Mouse (Mus musculus): Measurements from ENCODE around the gene Ptgir. TPM values are rescaled to one million over a fixed set of nuclear protein-coding genes. Genes with fewer than 3 reads are reported as not detected.

Ptgir gene
- polyA plus RNA-seq, 1 experiment from 2014 or later, result 2.4 TPM

GRCm38 (mm10) chr7:16876006-16876405 is 30.3 kb upstream of the Ptgir start:
- no peaks in the 10 kb centered on the region for H3K27me3 ChIP-seq
- H3K27ac ChIP-seq, result peak overlapping the region; percentile 73
- no peaks in the 10 kb centered on the region for H3K9me3 ChIP-seq
- peaks cover 4% of the 10 kb centered on the region; the same call in 1 of the 2 replicates for H3K36me3 ChIP-seq
- peaks cover 42% of the 10 kb centered on the region for H3K4me1 ChIP-seq
- 8% methylated on average over 11 of the region's 11 CpGs for WGBS
- no peak for ATAC-seq (ENCODE audit: borderline replicate concordance, extremely low read depth, low FRiP score, low TSS enrichment)
- H3K4me2 ChIP-seq, result peak overlapping the region; percentile 92
- peak overlapping the region; percentile 74 for H3K9ac ChIP-seq
- peak overlapping the region; percentile 77 for H3K4me3 ChIP-seq

GRCm38 (mm10) chr7:16876608-16877007 is 29.7 kb upstream of the Ptgir start:
- H3K27ac ChIP-seq, result peak overlapping the region; percentile 73
- H3K9ac ChIP-seq, result peak overlapping the region; percentile 74
- 0 out of 2 replicates have a peak, but pooled peaks cover 3% of the 10 kb centered on the region for H3K36me3 ChIP-seq
- 6% methylated on average over 13 of the region's 13 CpGs for WGBS
- no peak for ATAC-seq (ENCODE audit: borderline replicate concordance, extremely low read depth, low FRiP score, low TSS enrichment)
- no peaks in the 10 kb centered on the region for H3K9me3 ChIP-seq
- H3K27me3 ChIP-seq, result no peaks in the 10 kb centered on the region
- H3K4me2 ChIP-seq, result peak overlapping the region; percentile 92
- H3K4me1 ChIP-seq, result peaks cover 43% of the 10 kb centered on the region
- H3K4me3 ChIP-seq, result peak overlapping the region; percentile 77

GRCm38 (mm10) chr7:16877717-16878116 is 28.6 kb upstream of the Ptgir start:
- ATAC-seq (ENCODE audit: borderline replicate concordance, extremely low read depth, low FRiP score, low TSS enrichment), result no peak
- H3K27me3 ChIP-seq, result no peaks in the 10 kb centered on the region
- H3K9ac ChIP-seq, result no peak overlapping the region
- peaks cover 44% of the 10 kb centered on the region for H3K4me1 ChIP-seq
- H3K4me3 ChIP-seq, result no peak overlapping the region
- 69% methylated on average over 3 of the region's 3 CpGs for WGBS
- H3K36me3 ChIP-seq, result peaks cover 3% of the 10 kb centered on the region; the same call in 1 of the 2 replicates
- H3K27ac ChIP-seq, result 0 out of 2 replicates have a peak overlapping the region, but pooled peaks have one; percentile 73
- no peaks in the 10 kb centered on the region for H3K9me3 ChIP-seq
- no peak overlapping the region for H3K4me2 ChIP-seq

- Histone ChIP-seq H3K4me3 (no peak overlapping the region), H3K4me1 (peaks cover 41% of the 10 kb centered on the region), H3K27ac (peak overlapping the region; percentile 74), H3K27me3 (peaks cover 9% of the 10 kb centered on the region), H3K9me3 (no peaks in the 10 kb centered on the region), H3K4me2 (peak overlapping the region; percentile 12; the same call in 1 of the 2 replicates), H3K36me3 (peaks cover 19% of the 10 kb centered on the region), H3K9ac (no peak overlapping the region)
- ATAC-seq (ENCODE audit: borderline replicate concordance, extremely low read depth, low FRiP score, low TSS enrichment), result peak; percentile 46; the same call in 1 of the 2 replicates
- WGBS, result 24% methylated on average over 9 of the region's 9 CpGs
Observed at GRCm38 (mm10) chr7:16879796-16880547, 26.3 kb upstream of the Ptgir start.

- ATAC-seq (ENCODE audit: borderline replicate concordance, extremely low read depth, low FRiP score, low TSS enrichment), result no peak
- peaks cover 41% of the 10 kb centered on the region for H3K4me1 ChIP-seq
- peaks cover 16% of the 10 kb centered on the region for H3K27me3 ChIP-seq
- H3K4me3 ChIP-seq, result no peak overlapping the region
- 29% methylated on average over 5 of the region's 5 CpGs for whole genome bisulfite sequencing
- no peak overlapping the region for H3K9ac ChIP-seq
- H3K27ac ChIP-seq, result peak overlapping the region; percentile 74
- H3K36me3 ChIP-seq, result peaks cover 26% of the 10 kb centered on the region
- peaks cover 4% of the 10 kb centered on the region; the same call in 1 of the 2 replicates for H3K9me3 ChIP-seq
- peak overlapping the region; percentile 12; the same call in 1 of the 2 replicates for H3K4me2 ChIP-seq
Observed at GRCm38 (mm10) chr7:16880615-16881014, 25.7 kb upstream of the Ptgir start.

- Histone ChIP-seq H3K27ac (no peak overlapping the region), H3K27me3 (peaks cover 28% of the 10 kb centered on the region), H3K9ac (no peak overlapping the region), H3K4me1 (peaks cover 26% of the 10 kb centered on the region), H3K9me3 (peaks cover 10% of the 10 kb centered on the region; the same call in 1 of the 2 replicates), H3K4me3 (no peak overlapping the region), H3K4me2 (no peak overlapping the region), H3K36me3 (peaks cover 38% of the 10 kb centered on the region)
- no peak for ATAC-seq (ENCODE audit: borderline replicate concordance, extremely low read depth, low FRiP score, low TSS enrichment)
- 91% methylated on average over 6 of the region's 6 CpGs for WGBS
Observed at GRCm38 (mm10) chr7:16883162-16883561, 23.1 kb upstream of the Ptgir start.

- 79% methylated on average over 4 of the region's 4 CpGs for WGBS
- H3K4me1 ChIP-seq, result peaks cover 25% of the 10 kb centered on the region
- H3K36me3 ChIP-seq, result peaks cover 38% of the 10 kb centered on the region
- peaks cover 10% of the 10 kb centered on the region; the same call in 1 of the 2 replicates for H3K9me3 ChIP-seq
- no peak overlapping the region for H3K4me3 ChIP-seq
- ATAC-seq (ENCODE audit: borderline replicate concordance, extremely low read depth, low FRiP score, low TSS enrichment), result no peak
- H3K9ac ChIP-seq, result no peak overlapping the region
- peaks cover 28% of the 10 kb centered on the region for H3K27me3 ChIP-seq
- no peak overlapping the region for H3K27ac ChIP-seq
- no peak overlapping the region for H3K4me2 ChIP-seq
Observed at GRCm38 (mm10) chr7:16884334-16884733, 22.0 kb upstream of the Ptgir start.

- no peak overlapping the region for H3K27ac ChIP-seq
- peaks cover 28% of the 10 kb centered on the region for H3K27me3 ChIP-seq
- ATAC-seq (ENCODE audit: borderline replicate concordance, extremely low read depth, low FRiP score, low TSS enrichment), result no peak
- peaks cover 10% of the 10 kb centered on the region; the same call in 1 of the 2 replicates for H3K9me3 ChIP-seq
- peaks cover 38% of the 10 kb centered on the region for H3K36me3 ChIP-seq
- peaks cover 19% of the 10 kb centered on the region for H3K4me1 ChIP-seq
- peak overlapping the region; percentile 36 for H3K4me3 ChIP-seq
- H3K4me2 ChIP-seq, result peak overlapping the region; percentile 45
- 19% methylated on average over 71 of the region's 95 CpGs for WGBS
- no peak overlapping the region for H3K9ac ChIP-seq
Observed at GRCm38 (mm10) chr7:16885271-16885776, 21.0 kb upstream of the Ptgir start.

- H3K36me3 ChIP-seq, result peaks cover 38% of the 10 kb centered on the region
- 56% methylated on average over 59 of the region's 59 CpGs for WGBS
- H3K4me2 ChIP-seq, result peak overlapping the region; percentile 45; the same call in 1 of the 2 replicates
Observed at GRCm38 (mm10) chr7:16885905-16886304, 20.4 kb upstream of the Ptgir start.

GRCm38 (mm10) chr7:16890536-16890935 is 15.8 kb upstream of the Ptgir start:
- ATAC-seq (ENCODE audit: borderline replicate concordance, extremely low read depth, low FRiP score, low TSS enrichment), result no peak
- H3K9ac ChIP-seq, result peak overlapping the region; percentile 1; the same call in 1 of the 2 replicates
- peaks cover 13% of the 10 kb centered on the region for H3K36me3 ChIP-seq
- peaks cover 50% of the 10 kb centered on the region for H3K4me1 ChIP-seq
- H3K4me2 ChIP-seq, result peak overlapping the region; percentile 71
- WGBS, result 28% methylated on average over 6 of the region's 6 CpGs
- H3K27ac ChIP-seq, result peak overlapping the region; percentile 94
- peaks cover 7% of the 10 kb centered on the region; the same call in 1 of the 2 replicates for H3K9me3 ChIP-seq
- peaks cover 41% of the 10 kb centered on the region for H3K27me3 ChIP-seq
- peak overlapping the region; percentile 36; the same call in 1 of the 2 replicates for H3K4me3 ChIP-seq

More at GRCm38 (mm10) chr7:16885905-16886304, 20.4 kb upstream of the Ptgir start:
- peaks cover 28% of the 10 kb centered on the region for H3K27me3 ChIP-seq
- H3K4me3 ChIP-seq, result peak overlapping the region; percentile 36
- no peak for ATAC-seq (ENCODE audit: borderline replicate concordance, extremely low read depth, low FRiP score, low TSS enrichment)
- peaks cover 19% of the 10 kb centered on the region for H3K4me1 ChIP-seq
- H3K9ac ChIP-seq, result no peak overlapping the region
- H3K9me3 ChIP-seq, result peaks cover 10% of the 10 kb centered on the region; the same call in 1 of the 2 replicates
- H3K27ac ChIP-seq, result no peak overlapping the region

- 0 out of 2 replicates have a peak, but pooled peaks cover 3% of the 10 kb centered on the region for H3K9me3 ChIP-seq
- peak; percentile 88 for ATAC-seq (ENCODE audit: borderline replicate concordance, extremely low read depth, low FRiP score, low TSS enrichment)
- peaks cover 51% of the 10 kb centered on the region for H3K4me1 ChIP-seq
- H3K27me3 ChIP-seq, result peaks cover 37% of the 10 kb centered on the region
- H3K36me3 ChIP-seq, result peaks cover 9% of the 10 kb centered on the region
- under 1% methylated on average over 23 of the region's 23 CpGs for WGBS
- H3K9ac ChIP-seq, result 0 out of 2 replicates have a peak overlapping the region, but pooled peaks have one; percentile 1
- peak overlapping the region; percentile 36; the same call in 1 of the 2 replicates for H3K4me3 ChIP-seq
- H3K27ac ChIP-seq, result peak overlapping the region; percentile 94
- H3K4me2 ChIP-seq, result peak overlapping the region; percentile 71
Observed at GRCm38 (mm10) chr7:16890944-16891343, 15.3 kb upstream of the Ptgir start.

All from lung, embryonic 15.5 days (tissue).